Mouse (Mus musculus) olfactory bulb, adult 2 months (tissue): Measurements from ENCODE around the gene Fbxw2. TPM values are rescaled to one million over a fixed set of nuclear protein-coding genes. Genes with fewer than 3 reads are reported as not detected.
A peak's percentile ranks its signal among the peaks of the same experiment; 100 is the strongest.
"Not testable (repeated sequence)": the region's sequence is repeated elsewhere in the genome, so short reads cannot be mapped to it uniquely, and the experiment has no call there.

Experiments used
- H3K27ac ChIP-seq: fragments of 200-500 bp; 2 replicates; pipeline ENCODE4 v1.5.1; 2012; ENCODE audit warnings: low read depth, low read length; ENCODE audit not compliant: insufficient read depth
- H3K4me1 ChIP-seq: fragments of 200-500 bp; 2 replicates; pipeline ENCODE4 v1.6.1; 2012; ENCODE audit warnings: low read length; ENCODE audit not compliant: control insufficient read depth, insufficient read depth
- H3K4me3 ChIP-seq: fragments of 200-500 bp; 2 replicates; pipeline ENCODE4 v1.5.1; 2012; ENCODE audit warnings: mild to moderate bottlenecking, low read depth, low read length, moderate library complexity; ENCODE audit not compliant: insufficient read depth
- CTCF ChIP-seq: fragments of 200-500 bp; IDR thresholded peaks from 2 replicates; pipeline ENCODE4 v1.5.1; 2012; ENCODE audit warnings: low read depth, mild to moderate bottlenecking, low read length, moderate library complexity; ENCODE audit not compliant: insufficient read depth
- POLR2A ChIP-seq: fragments of 200-500 bp; IDR thresholded peaks from 2 replicates; pipeline ENCODE4 v1.6.1; 2012; ENCODE audit warnings: mild to moderate bottlenecking, low read depth, low read length, moderate library complexity; ENCODE audit not compliant: insufficient read depth
- WGBS: fragments of 180-500 bp; shearing (Covaris S2); methylation state at CpG from one replicate; pipeline ENCODE4 v1.1.7; 2018; 5-methylcytosine and 5-hydroxymethylcytosine counted together
- polyA plus RNA-seq: library from polyadenylated mRNA; stranded (reverse); fragments of >200 nt; gene quantifications from 2 replicates; pipeline ENCODE4 v1.2.4, GENCODE M21; 2012; ENCODE audit warnings: low replicate concordance; ENCODE audit not compliant: missing spikeins, insufficient read depth, insufficient read length

Fbxw2 gene
- polyA plus RNA-seq, 1 experiment: not detected

GRCm38 (mm10) chr2:34826460-34827231 is 535 bp upstream of the Fbxw2 start:
- no peak overlapping the region for H3K27ac ChIP-seq
- H3K4me1 ChIP-seq: peaks cover 4% of the 10 kb centered on the region; the same call in 1 of the 2 replicates
- peak overlapping the region; percentile 100 for H3K4me3 ChIP-seq
- 36% methylated on average over 20 of the region's 21 CpGs for WGBS
- TF ChIP-seq POLR2A (no peak), CTCF (no peak)

- H3K4me3 ChIP-seq: no peak overlapping the region
- no peaks in the 10 kb centered on the region for H3K4me1 ChIP-seq
- WGBS: 95% methylated on average over 2 of the region's 2 CpGs
- TF ChIP-seq POLR2A (no peak), CTCF (no peak)
- no peak overlapping the region for H3K27ac ChIP-seq
Observed at GRCm38 (mm10) chr2:34818492-34818891, 7.6 kb downstream of the Fbxw2 start.

- WGBS: 97% methylated on average over 2 of the region's 2 CpGs
- H3K4me3 ChIP-seq, H3K27ac ChIP-seq, H3K4me1 ChIP-seq: not testable (repeated sequence)
Observed at GRCm38 (mm10) chr2:34815893-34816292, 10.2 kb downstream of the Fbxw2 start.

- no peak for TF ChIP-seq POLR2A
- no peak for TF ChIP-seq CTCF
- peaks cover 2% of the 10 kb centered on the region; the same call in 1 of the 2 replicates for H3K4me1 ChIP-seq
- H3K27ac ChIP-seq: no peak overlapping the region
- H3K4me3 ChIP-seq: no peak overlapping the region
- WGBS: 67% methylated on average over 7 of the region's 7 CpGs
Observed at GRCm38 (mm10) chr2:34812706-34813105, 13.4 kb downstream of the Fbxw2 start.

GRCm38 (mm10) chr2:34810775-34811174 is 15.3 kb downstream of the Fbxw2 start:
- Histone ChIP-seq H3K27ac (no peak overlapping the region), H3K4me3 (no peak overlapping the region), H3K4me1 (peaks cover 2% of the 10 kb centered on the region)
- WGBS: 92% methylated on average over 3 of the region's 3 CpGs
- no peak for TF ChIP-seq POLR2A
- TF ChIP-seq CTCF: no peak

- 87% methylated on average over 1 of the region's 1 CpGs for WGBS
- TF ChIP-seq CTCF (no peak), POLR2A (no peak)
Observed at GRCm38 (mm10) chr2:34809568-34809967, 16.5 kb downstream of the Fbxw2 start.

GRCm38 (mm10) chr2:34808057-34808456 is 18.1 kb downstream of the Fbxw2 start:
- TF ChIP-seq CTCF (no peak), POLR2A (no peak)
- Histone ChIP-seq H3K4me3 (no peak overlapping the region), H3K4me1 (peaks cover 12% of the 10 kb centered on the region), H3K27ac (no peak overlapping the region)
- 81% methylated on average over 2 of the region's 2 CpGs for WGBS

More at GRCm38 (mm10) chr2:34809568-34809967, 16.5 kb downstream of the Fbxw2 start:
- Histone ChIP-seq H3K27ac (no peak overlapping the region), H3K4me1 (peaks cover 7% of the 10 kb centered on the region), H3K4me3 (no peak overlapping the region)

GRCm38 (mm10) chr2:34805364-34805950 is 20.7 kb downstream of the Fbxw2 start:
- no peak for TF ChIP-seq POLR2A
- no peak for TF ChIP-seq CTCF
- peaks cover 9% of the 10 kb centered on the region for H3K4me1 ChIP-seq
- H3K27ac ChIP-seq: no peak overlapping the region
- WGBS: 84% methylated on average over 10 of the region's 10 CpGs
- no peak overlapping the region for H3K4me3 ChIP-seq

- H3K4me3 ChIP-seq: no peak overlapping the region
- WGBS: 19% methylated on average over 1 of the region's 1 CpGs
Observed at GRCm38 (mm10) chr2:34804815-34805214, 21.3 kb downstream of the Fbxw2 start.

GRCm38 (mm10) chr2:34804172-34804571 is 21.9 kb downstream of the Fbxw2 start:
- no peak for TF ChIP-seq POLR2A
- TF ChIP-seq CTCF: no peak
- Histone ChIP-seq H3K27ac (no peak overlapping the region), H3K4me3 (no peak overlapping the region), H3K4me1 (peaks cover 12% of the 10 kb centered on the region)
- 98% methylated on average over 2 of the region's 2 CpGs for WGBS

More at GRCm38 (mm10) chr2:34804815-34805214, 21.3 kb downstream of the Fbxw2 start:
- TF ChIP-seq POLR2A: no peak
- TF ChIP-seq CTCF: no peak
- Histone ChIP-seq H3K4me1 (peaks cover 12% of the 10 kb centered on the region), H3K27ac (no peak overlapping the region)
